Mouse (Mus musculus) intestine, postnatal 0 days (tissue): ENCODE data around the gene Fbln1. TPM values are rescaled to one million over a fixed set of nuclear protein-coding genes. Genes with fewer than 3 reads are reported as not detected.
A peak's percentile ranks its signal among the peaks of the same experiment; 100 is the strongest.

ENCODE experiments used
- ATAC-seq: fragments of 200-750 bp; cut with Nextera tagmentation; 2 replicates; pipeline ENCODE4 v1.8.0; 2017; ENCODE audit warnings: mild to moderate bottlenecking, moderate TSS enrichment, moderate library complexity
- H3K27ac ChIP-seq: fragments of 300-500 bp; sonication (generic); 2 replicates; pipeline ENCODE4 v1.5.1; 2014; ENCODE audit warnings: mild to moderate bottlenecking, low read depth, low read length, moderate library complexity
- H3K27me3 ChIP-seq: fragments of 300-500 bp; sonication (generic); replicated peaks from 2 replicates; pipeline ENCODE4 v1.6.1; 2014; ENCODE audit warnings: low read length, mixed read lengths; ENCODE audit not compliant: control insufficient read depth, insufficient read depth
- H3K36me3 ChIP-seq: fragments of 300-500 bp; sonication (generic); 2 replicates; pipeline ENCODE4 v1.6.1; 2014; ENCODE audit warnings: mild to moderate bottlenecking, moderate library complexity; ENCODE audit not compliant: control insufficient read depth, insufficient read depth
- H3K4me1 ChIP-seq: fragments of 300-500 bp; sonication (generic); replicated peaks from 2 replicates; pipeline ENCODE4 v1.6.1; 2014; ENCODE audit warnings: antibody characterized with exemption, low read length, mixed read lengths; ENCODE audit not compliant: control insufficient read depth, insufficient read depth
- H3K4me2 ChIP-seq: fragments of 300-500 bp; sonication (generic); replicated peaks from 2 replicates; pipeline ENCODE4 v1.6.1; 2014; ENCODE audit warnings: low read depth, mild to moderate bottlenecking, moderate library complexity
- H3K4me3 ChIP-seq: fragments of 300-500 bp; sonication (generic); 2 replicates; pipeline ENCODE4 v1.5.1; 2014; ENCODE audit warnings: low read depth, low read length
- H3K9ac ChIP-seq: fragments of 300-500 bp; sonication (generic); 2 replicates; pipeline ENCODE4 v1.6.1; 2014; ENCODE audit warnings: mild to moderate bottlenecking, low read depth, low read length
- H3K9me3 ChIP-seq: fragments of 300-500 bp; sonication (generic); 2 replicates; pipeline ENCODE4 v1.6.1; 2016; ENCODE audit warnings: mixed run types; ENCODE audit not compliant: control insufficient read depth
- CTCF ChIP-seq: sonication (generic); IDR thresholded peaks from 2 replicates; pipeline ENCODE4 v1.5.1; 2016; ENCODE audit warnings: low read depth, mild to moderate bottlenecking, control low read depth, antibody characterized with exemption, moderate library complexity
- WGBS: fragments of 180-500 bp; shearing (Covaris S2); extraction: QIAGEN DNeasy Blood & Tissue Kit; methylation state at CpG from one replicate; pipeline ENCODE4 v1.1.7; 2014; 5-methylcytosine and 5-hydroxymethylcytosine counted together
- polyA plus RNA-seq: library from polyadenylated mRNA; unstranded; fragments of >200 nt; fragmentation: Nextera tagmentation; extraction: Ambion mirVana; gene quantifications from 2 replicates; pipeline ENCODE4 v1.2.1, GENCODE M21; 2015

Gene Fbln1
- polyA plus RNA-seq, 1 experiment from 2014 or later = 97.9 TPM

DNA sequence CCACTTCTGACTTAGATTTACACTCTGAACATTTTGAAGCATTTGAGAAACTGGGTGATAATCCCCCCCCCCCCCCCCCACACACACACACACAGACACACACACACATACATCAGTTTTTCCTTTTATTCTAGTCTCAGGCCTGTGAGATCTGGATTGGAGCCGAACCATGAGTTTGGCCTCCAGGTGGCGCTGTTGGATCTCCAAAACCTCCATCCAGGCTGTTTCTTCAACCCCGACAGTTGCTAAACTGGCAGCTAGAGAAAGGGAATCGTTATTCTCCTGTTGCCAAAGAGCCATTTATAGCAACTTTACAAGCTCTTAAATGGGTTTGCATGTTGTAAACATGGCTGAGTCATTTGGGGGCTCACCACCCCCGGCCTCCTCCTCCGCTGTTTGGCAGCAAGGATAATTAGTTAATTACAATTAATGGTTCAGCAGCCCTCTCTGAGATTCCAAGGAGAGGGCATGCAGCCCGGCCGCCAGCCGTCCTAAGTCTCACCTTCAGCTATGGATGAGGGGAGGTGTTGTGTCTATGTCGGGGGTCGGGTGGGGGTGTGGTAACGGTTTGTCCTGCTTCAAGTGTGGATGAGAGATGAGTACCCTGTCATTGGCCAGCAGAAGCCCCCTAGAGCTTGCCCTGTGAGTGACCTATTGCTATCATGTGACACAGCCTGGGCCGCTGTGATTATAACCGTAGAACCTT lies 61.1 kb downstream of the Fbln1 start:
- no peaks in the 10 kb centered on the region for H3K4me1 ChIP-seq
- 51% methylated on average over 14 of the region's 14 CpGs for WGBS
- no peak for ATAC-seq
- no peaks in the 10 kb centered on the region for H3K9me3 ChIP-seq
- H3K27me3 ChIP-seq = no peaks in the 10 kb centered on the region
- no peak overlapping the region for H3K4me3 ChIP-seq
- H3K9ac ChIP-seq = no peak overlapping the region
- no peak overlapping the region for H3K4me2 ChIP-seq
- no peak overlapping the region for H3K27ac ChIP-seq
- TF ChIP-seq CTCF = peak; percentile 83
- peaks cover 33% of the 10 kb centered on the region for H3K36me3 ChIP-seq

DNA sequence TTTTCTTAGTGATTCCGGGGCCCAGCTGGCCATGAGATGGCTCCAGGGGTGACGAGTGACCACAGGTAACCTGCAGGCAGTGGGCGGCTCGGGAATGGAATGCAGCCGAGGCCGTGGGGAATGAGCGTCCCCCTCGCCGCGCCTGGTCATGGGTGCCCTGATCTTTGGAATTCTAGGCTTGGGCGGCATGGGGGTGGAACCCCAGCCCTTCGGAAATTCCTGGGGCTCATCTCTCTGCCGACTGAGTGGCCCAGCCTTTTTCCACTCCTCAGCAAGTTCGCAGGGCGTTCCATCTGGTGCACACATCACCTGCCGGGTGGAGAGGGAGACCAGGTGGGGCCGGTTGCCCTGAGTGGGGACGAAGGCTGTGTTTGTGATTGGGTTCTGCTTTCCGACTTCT lies 62.1 kb downstream of the Fbln1 start:
- 88% methylated on average over 19 of the region's 19 CpGs for WGBS
- Histone ChIP-seq H3K27ac (no peak overlapping the region), H3K27me3 (no peaks in the 10 kb centered on the region), H3K4me3 (no peak overlapping the region), H3K9me3 (no peaks in the 10 kb centered on the region), H3K9ac (no peak overlapping the region), H3K4me2 (no peak overlapping the region), H3K36me3 (peaks cover 38% of the 10 kb centered on the region), H3K4me1 (no peaks in the 10 kb centered on the region)
- no peak for ATAC-seq
- TF ChIP-seq CTCF = no peak

DNA sequence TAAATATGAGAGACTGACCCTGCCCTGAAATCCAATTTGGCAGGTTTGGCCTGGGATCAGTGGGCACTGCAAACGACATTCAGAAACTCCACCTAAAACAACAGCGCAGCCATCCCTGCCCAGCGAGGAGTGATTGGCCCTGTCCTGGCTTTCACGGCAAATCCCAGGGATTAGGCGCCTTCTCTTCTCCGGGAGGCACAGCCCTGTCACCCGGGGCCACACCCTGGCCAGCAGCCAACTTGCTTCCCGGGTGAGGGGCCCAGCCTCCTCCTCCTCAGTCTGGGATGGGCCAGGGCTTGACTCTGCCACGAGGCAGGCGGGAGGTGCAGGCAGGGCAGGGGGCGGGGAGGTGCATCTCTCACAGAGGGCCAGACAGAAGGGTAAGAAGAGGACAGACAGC lies 67.2 kb downstream of the Fbln1 start:
- Histone ChIP-seq H3K4me1 (no peaks in the 10 kb centered on the region), H3K9ac (no peak overlapping the region), H3K27me3 (no peaks in the 10 kb centered on the region), H3K4me2 (no peak overlapping the region), H3K36me3 (peaks cover 6% of the 10 kb centered on the region; the same call in 1 of the 2 replicates), H3K4me3 (no peak overlapping the region), H3K9me3 (no peaks in the 10 kb centered on the region), H3K27ac (no peak overlapping the region)
- ATAC-seq = no peak
- WGBS = 22% methylated on average over 11 of the region's 11 CpGs
- TF ChIP-seq CTCF = no peak

GRCm38 (mm10) chr15:85277221-85277620 lies 71.5 kb downstream of the Fbln1 start:
- no peak overlapping the region for H3K27ac ChIP-seq
- H3K4me2 ChIP-seq = no peak overlapping the region
- H3K4me1 ChIP-seq = no peaks in the 10 kb centered on the region
- H3K27me3 ChIP-seq = no peaks in the 10 kb centered on the region
- H3K4me3 ChIP-seq = no peak overlapping the region
- WGBS = 65% methylated on average over 8 of the region's 8 CpGs
- H3K9ac ChIP-seq = no peak overlapping the region
- ATAC-seq = no peak
- H3K9me3 ChIP-seq = no peaks in the 10 kb centered on the region
- TF ChIP-seq CTCF = no peak
- H3K36me3 ChIP-seq = peaks cover 5% of the 10 kb centered on the region; the same call in 1 of the 2 replicates

DNA sequence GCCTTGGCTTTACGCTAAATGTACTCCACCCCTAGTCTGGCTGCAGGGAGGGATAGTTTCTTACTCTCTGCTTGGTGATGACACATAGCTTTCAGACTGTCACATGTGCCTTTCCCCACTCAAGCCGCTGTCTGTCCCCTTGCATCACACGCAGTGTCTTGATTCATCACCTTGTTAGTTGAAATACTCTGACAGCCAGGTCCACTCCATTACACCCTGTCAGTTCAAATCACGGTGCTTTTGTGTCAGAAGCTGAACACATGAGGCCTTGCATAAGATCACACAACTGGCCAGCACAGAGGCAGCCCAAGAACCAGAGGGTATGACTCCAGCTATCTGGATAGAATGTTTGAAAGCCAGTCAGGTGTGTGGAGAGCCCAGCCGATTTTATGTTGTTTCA lies 73.2 kb downstream of the Fbln1 start:
- no peak for TF ChIP-seq CTCF
- no peak for ATAC-seq
- Histone ChIP-seq H3K27ac (no peak overlapping the region), H3K9ac (no peak overlapping the region), H3K9me3 (no peaks in the 10 kb centered on the region), H3K27me3 (no peaks in the 10 kb centered on the region), H3K4me1 (no peaks in the 10 kb centered on the region), H3K4me2 (no peak overlapping the region), H3K36me3 (no peaks in the 10 kb centered on the region; the same call in 1 of the 2 replicates), H3K4me3 (no peak overlapping the region)
- 92% methylated on average over 5 of the region's 5 CpGs for WGBS

GRCm38 (mm10) chr15:85282021-85282420 lies 76.3 kb downstream of the Fbln1 start:
- H3K36me3 ChIP-seq = peaks cover 11% of the 10 kb centered on the region; the same call in 1 of the 2 replicates
- H3K9me3 ChIP-seq = no peaks in the 10 kb centered on the region
- no peak overlapping the region for H3K4me2 ChIP-seq
- no peaks in the 10 kb centered on the region for H3K27me3 ChIP-seq
- no peak overlapping the region for H3K27ac ChIP-seq
- no peak overlapping the region for H3K9ac ChIP-seq
- no peak for TF ChIP-seq CTCF
- H3K4me3 ChIP-seq = no peak overlapping the region
- WGBS = 79% methylated on average over 5 of the region's 5 CpGs
- 0 out of 2 replicates have a peak, but pooled peaks have one; percentile 19 for ATAC-seq
- H3K4me1 ChIP-seq = no peaks in the 10 kb centered on the region
